Mouse (Mus musculus) T-helper 2 cell (primary cell): ENCODE results near the gene Rap1a.

Experiments used
- in situ Hi-C: fragments of 300-600 bp; cut with MboI, MseI; formaldehyde crosslinking; loops from one replicate; pipeline ENCODE4 v1.15.1; 2025; ENCODE audit warnings: high pct_unique_total_duplicates

Gene Rap1a

DNA sequence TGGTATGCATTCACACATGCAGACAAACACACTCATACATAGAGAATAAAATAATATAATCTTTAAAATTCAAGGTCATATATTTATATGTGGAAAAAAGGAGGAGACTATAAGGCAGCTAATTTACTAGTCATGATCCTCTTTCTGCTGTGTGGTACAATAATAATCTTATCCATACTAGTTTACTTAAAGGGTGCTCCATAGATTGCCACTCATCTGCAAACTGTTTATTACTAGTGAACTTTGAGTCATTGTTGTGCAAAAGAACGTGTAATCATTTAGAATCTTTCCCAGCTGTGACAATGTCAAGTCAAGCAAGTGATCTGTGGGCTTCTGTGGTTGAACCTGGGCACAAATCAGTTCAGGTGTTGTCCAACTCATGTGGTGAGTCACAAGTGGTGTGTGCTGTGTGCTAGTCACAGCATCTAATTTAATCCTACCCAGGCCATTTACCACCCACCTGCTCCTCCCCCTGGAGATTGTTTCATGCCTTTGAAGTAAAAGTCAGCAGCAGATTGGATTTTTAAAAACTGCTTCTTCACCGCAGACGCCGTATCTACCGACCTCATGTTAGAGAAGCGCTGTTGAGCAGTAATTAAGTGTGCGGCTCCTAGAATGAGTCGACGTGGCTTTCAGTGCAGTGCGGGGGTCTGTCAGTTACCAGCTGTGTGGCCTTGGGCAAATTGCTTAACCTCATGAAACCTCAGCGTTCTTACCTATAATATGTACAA lies 5.5 kb upstream of the Rap1a start:
- in situ Hi-C loops = loop anchor here (5.0 kb wide), 1 partner anchor 39 kb away; no protein-coding TSS in a partner anchor

DNA sequence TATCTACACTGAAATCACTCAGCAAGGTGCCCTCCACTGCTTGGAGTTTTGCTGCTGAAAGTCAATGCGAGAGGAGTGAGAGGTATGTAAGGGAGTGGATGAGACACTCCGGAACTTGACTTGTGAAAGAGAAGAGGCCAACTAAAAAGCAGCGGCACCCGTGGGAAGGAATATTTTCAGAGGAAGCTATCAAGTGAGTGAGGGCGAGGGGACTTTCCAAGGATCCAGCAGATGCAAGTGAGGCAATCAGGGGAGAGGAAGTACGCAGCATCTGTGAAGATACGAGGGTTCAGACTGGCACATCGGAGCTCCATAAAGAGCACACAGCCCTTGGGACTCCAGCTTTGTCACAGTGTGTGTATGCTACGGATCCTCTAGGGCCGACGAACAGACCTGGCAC lies 2.5 kb upstream of the Rap1a start:
- in situ Hi-C loops = loop anchor here (5.0 kb wide), 1 partner anchor 116 kb away; the partner anchor contains the start of gene Ddx20

DNA sequence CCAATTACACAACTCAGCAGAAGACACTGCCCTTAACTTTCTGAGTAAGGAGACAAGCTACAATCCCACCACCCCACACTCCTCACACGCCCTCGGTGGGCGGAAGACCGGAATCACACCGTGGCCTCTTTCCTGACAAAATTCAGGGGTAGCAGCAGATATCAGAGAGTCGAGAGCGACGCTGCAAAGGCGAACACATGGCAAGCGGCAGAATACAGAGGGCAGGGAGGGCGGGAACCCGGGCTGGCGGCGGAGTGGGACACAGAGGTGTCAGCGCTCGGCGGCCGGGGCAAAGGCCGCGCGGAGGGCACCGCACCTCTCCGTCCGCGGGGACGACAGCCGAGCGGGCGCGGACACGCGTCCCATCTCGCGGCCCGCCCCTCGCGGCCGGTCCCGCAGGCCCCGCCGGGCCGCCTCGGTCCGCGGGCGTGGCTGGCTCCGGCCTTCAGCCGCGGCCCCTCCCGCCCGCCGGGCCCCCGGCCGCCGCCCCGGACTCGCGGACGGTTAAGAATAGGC lies 403 bp downstream of the Rap1a start:
- in situ Hi-C loops = loop anchor here (5.0 kb wide), 1 partner anchor 113 kb away; the partner anchor contains the start of gene Ddx20

DNA sequence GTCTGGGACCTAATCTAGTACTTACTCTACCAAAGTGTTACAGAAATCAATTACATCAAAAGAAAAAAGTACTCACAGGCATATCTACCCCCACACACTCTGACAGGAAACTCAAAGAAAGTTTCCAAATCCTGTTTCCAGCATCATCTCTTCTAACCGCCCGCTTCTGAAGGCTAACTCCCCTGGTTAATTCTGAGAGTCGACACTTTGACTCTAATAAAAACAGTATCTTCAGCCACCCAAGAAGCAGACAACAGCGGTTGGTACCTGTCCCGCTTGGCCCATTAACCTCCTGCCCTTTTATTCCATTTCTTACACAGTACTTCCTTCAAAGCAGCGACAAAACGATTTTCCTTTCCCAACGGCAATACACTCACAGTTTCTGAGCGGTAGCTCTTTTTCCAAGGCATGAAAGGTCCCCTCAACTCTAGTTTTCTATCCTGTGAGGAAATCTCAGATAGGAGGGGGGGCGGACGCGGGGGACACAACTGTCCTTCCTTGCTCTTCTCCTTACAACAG lies 921 bp downstream of the Rap1a start:
- in situ Hi-C loops = loop anchor here (5.0 kb wide), 1 partner anchor 113 kb away; the partner anchor contains the start of gene Ddx20

DNA sequence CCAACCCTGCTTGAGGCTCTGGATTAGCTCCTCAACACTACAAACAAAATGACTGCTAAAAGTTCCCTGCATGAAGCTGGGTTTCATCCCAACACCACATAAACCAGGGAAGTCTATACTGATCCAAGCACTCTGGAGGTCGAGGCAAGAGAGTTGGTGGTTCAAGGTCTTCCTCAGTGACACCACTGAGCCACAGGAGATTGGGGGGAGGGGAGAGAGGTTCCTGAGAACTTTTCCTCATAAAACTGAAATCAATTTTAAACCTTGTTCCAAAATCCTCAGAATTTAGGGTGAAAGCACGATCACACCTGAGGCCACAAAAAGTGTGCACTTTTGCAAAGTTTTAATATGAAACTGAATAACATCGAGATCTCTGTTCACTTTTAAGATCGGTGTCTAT lies 1.8 kb downstream of the Rap1a start:
- in situ Hi-C loops = loop anchor here (25.0 kb wide), 1 partner anchor 1263 kb away; no protein-coding TSS in a partner anchor

DNA sequence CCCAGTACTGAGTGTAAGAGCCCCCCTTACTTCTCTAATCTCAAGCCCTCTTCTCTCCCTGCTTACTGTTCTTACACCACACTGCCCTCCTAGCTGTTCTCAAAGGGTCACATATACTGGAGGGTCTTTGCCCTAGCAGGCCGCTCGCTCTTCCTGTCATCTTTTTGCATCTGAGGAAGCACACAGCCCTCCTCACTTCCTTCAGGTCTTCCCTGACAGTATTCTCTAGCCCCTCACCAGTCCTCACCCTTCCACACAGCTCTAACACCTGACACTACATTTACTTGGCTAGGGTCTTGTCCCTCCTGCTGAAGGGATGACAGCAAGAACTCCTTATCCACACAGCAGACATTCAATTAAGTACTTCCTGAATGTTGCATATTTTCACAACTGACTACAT lies 2.4 kb downstream of the Rap1a start:
- in situ Hi-C loops = loop anchor here (25.0 kb wide), 1 partner anchor 1264 kb away; no protein-coding TSS in a partner anchor

DNA sequence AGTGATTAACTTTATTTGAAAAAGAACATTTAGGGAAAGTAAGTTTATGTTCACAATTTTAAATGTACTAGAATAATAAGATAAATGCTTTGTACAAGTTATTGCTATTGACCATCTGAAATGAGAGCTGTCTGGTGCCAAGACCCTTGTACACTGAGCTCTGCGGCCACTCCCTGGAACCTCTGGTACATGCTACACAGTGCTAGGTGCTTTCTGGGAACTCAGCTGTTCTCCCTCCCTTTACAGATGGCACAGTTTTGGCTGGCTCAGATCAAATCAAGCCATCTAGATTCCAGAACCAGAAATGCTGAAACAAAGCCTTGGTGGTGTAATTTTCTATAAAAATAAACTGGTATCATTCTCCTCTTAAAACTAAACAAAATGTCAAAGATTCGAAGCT lies 3.7 kb downstream of the Rap1a start:
- in situ Hi-C loops = loop anchor here (25.0 kb wide), 1 partner anchor 1265 kb away; no protein-coding TSS in a partner anchor

DNA sequence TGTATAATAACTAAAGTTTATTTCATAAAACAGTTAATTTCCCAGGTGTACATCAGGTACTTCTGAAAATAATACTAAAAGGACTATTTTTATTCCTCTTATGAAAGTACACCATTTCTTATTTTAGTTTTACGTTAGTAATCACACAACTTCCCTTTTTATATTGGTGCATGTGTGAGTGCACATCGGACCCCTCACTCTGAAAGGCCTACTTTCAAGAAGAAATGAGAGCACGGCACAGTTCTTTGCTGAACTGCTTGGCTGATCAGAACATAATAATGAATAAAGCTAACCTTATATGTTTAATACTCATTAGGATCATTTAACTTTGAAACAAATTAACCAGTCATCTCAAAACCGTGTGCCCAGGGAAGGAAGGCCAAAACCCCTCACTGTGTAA lies 4.4 kb downstream of the Rap1a start:
- in situ Hi-C loops = loop anchor here (25.0 kb wide), 1 partner anchor 1266 kb away; no protein-coding TSS in a partner anchor

DNA sequence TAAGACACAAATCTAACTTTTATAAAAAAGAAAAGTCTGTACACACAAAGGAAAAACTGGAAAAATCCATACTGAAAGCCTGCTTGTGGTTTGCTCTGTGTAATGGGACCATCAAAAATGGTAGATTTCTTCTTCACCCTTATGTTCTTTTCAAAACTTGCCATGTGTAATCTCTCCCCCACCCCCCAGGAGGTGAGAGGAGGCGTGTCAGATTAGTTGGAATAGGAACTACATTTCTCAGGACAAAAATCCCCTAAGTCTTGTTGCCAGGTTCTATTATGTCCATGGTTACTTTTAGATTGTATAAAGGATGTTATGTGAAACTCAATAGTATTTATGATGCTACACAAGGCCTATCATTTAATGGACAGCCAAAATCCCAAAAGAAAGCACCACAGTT lies 6.8 kb downstream of the Rap1a start:
- in situ Hi-C loops = loop anchor here (25.0 kb wide), 1 partner anchor 1268 kb away; no protein-coding TSS in a partner anchor

DNA sequence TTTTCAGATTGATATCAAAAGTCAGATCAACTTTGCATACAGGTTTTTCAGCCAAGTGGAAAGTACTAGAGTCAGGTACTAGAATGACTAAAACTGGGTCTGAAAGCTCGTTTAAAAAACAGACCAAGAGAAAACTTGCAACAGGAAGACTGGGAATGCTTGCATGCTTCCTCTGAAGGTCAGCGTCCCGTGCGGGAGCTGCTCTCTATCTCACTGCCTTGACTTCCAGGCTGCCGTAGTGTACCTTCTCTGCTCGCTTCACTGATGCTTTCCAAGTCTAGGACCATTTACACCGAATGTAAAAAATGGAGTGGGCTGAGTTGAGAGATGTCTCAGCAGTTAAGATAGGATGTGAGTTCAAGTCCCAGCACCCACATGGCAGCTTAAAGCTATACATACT lies 8.8 kb downstream of the Rap1a start:
- in situ Hi-C loops = loop anchor here (25.0 kb wide), 1 partner anchor 1270 kb away; no protein-coding TSS in a partner anchor

DNA sequence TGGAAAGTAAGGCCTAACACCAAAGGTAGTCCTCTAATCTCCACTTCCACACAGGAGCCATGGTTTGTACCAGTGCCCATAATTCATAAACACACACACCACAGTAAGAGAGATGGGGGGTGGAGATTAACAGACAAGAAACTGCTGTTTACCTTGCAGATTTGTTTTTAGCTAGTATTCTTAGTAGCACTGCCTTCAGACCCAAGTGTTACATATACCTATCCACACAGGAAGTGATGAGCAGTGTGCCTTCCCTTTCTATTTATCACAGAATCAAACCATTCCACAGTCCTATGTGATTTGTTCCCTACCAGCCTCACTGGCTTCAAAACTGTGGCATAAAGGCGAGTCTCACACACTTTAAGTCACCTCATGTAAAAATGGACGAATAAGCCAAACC lies 10.0 kb downstream of the Rap1a start:
- in situ Hi-C loops = loop anchor here (25.0 kb wide), 1 partner anchor 1271 kb away; no protein-coding TSS in a partner anchor

DNA sequence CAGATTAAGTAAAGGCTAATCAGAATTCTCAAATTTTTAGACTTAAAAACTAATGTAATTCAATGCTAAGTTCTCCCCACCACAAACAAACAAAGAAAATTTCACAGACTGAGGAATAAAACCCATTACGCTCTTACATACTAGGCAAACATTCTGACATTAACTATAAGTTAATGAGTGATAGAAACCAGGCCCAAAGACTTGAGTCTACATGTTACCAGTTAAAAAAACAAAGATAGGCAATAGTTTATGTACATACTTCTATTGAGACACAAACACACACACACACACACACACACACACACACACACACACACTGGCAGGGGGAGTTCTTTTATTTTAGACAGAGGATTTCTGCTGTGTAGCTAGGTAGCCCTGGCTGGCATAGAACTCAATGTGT lies 10.8 kb downstream of the Rap1a start:
- in situ Hi-C loops = loop anchor here (25.0 kb wide), 1 partner anchor 1272 kb away; no protein-coding TSS in a partner anchor

DNA sequence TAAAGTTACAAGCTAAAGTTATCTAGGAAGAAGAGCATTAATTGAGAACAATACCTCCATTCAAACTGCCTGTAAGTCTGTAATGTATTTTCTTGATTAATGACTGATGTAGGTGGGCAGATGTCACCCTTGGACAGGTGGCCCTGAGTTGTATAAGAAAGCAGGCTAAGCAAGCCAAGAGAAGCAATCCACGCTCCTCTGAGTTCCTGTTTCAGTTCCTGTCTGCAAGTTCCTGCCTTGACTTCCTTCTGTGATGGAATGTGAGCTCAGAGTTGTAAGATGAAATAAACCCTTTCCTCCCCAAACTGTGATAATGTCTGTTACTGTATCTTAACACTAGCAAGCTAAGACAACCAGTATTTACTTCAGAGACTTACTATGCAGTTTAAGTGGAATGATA lies 11.4 kb downstream of the Rap1a start:
- in situ Hi-C loops = loop anchor here (25.0 kb wide), 1 partner anchor 1273 kb away; no protein-coding TSS in a partner anchor

DNA sequence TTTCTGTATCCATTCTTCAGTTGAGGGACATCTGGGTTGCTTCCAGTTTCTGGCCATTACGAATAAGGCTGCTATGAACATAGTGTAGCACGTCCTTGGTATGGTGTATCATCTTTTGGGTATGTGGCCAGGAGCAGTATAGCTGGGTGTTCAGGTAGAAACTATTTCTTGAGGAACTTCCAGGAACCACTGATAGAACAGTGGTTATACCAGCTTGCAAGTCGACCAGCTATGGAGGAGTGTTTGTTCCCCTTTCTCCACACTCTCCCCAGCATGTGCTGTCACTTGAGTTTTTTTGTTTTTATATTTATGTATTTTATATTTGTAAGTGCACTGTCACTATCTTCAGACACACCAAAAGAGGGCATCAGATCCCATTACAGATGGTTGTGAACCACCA lies 13.8 kb downstream of the Rap1a start:
- in situ Hi-C loops = loop anchor here (25.0 kb wide), 1 partner anchor 1275 kb away; no protein-coding TSS in a partner anchor

DNA sequence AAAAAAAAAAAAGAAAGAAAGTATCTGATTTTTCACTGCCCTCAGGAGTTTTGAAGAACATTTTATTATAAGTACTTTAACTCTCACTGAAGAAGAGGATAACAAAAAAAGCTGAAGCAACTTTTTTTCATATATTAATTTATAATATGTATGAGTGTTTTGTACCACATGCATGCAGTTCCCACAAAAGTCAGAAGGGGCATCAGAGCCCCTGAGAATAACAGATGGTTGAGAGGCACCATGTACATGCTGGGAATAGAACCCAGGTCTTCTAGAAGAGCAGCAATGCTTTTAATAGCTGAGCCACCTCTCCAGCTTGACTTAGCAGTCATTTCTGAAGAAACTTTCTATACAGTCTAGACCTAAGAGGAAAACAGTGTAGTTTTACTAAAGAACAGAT lies 15.3 kb downstream of the Rap1a start:
- in situ Hi-C loops = loop anchor here (25.0 kb wide), 1 partner anchor 1276 kb away; no protein-coding TSS in a partner anchor

DNA sequence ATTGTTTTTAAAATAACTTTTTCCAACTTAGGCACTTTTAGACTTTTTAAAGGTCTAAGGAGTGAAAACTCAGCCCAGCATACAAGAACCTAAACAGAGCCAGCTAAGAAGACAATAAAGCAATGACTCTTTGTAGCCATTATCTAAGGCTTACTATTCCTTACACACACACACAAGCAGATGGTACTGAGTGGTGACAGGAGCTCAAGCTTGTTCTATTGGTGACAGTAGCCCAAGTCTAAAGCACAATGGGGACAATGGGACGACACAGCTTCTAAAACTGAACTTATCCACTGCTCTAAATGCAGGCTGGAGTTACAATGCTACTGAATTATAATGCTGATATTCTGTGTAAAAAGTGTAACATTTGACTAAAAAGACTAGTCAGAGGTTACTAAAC lies 17.3 kb downstream of the Rap1a start:
- in situ Hi-C loops = loop anchor here (25.0 kb wide), 1 partner anchor 1278 kb away; no protein-coding TSS in a partner anchor

DNA sequence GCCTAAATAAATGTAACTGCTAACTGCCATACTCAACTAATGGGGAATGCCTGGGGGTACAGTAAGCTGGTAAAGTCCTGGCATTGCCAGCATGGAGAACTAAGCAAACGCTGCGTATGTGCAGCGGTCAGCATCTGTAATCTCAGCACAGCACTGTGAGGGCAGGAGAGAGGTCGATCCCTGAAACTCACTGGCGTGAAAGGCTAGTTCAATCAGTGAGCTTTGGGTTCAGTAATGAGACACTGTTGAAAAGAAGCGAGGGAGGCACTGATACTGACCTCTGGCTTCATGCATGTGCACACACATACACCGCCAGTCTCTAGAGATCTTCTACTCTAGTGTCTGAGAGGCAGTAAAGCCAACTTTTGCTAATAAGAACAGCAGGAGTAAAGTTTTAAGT lies 18.7 kb downstream of the Rap1a start:
- in situ Hi-C loops = loop anchor here (25.0 kb wide), 1 partner anchor 1280 kb away; no protein-coding TSS in a partner anchor

DNA sequence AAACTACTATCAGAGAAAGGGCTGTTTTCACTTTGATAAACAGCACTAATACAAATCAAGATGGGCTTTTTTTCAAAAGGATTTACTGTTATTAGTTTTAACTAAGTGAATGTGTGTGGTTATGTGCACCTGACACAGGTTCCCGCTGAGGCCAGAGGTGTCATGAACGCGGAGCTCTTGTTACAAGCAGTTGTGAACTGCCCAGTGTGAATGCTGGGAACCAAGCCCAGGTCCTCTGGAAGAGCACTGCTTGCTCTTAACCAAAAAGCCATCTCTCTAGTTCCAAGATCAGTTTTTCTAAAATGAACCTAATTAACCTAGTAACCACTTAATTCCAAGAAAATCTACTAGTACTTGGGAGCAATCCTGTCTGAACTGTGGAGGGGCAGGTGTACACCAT lies 23.1 kb downstream of the Rap1a start:
- in situ Hi-C loops = loop anchor here (25.0 kb wide), 1 partner anchor 1284 kb away; no protein-coding TSS in a partner anchor

DNA sequence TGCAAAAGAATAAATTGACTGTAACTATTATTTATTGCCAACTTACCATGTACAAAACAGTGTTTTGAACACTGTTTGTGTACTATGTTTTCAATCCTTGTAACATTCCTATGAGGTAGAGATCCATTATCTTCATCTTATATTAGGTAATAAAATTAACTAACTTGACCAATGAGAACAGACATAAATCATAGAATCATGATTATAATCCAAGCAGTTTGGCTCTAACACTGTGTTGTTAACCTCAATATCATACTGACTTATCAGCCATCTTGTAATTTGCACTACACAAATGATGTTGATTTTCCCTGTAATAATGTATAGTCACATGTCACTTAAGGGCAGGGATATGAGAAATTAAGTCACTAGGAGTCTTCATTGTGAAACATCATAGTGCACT lies 26.6 kb downstream of the Rap1a start:
- in situ Hi-C loops = loop anchor here (5.0 kb wide), 1 partner anchor 123 kb away; no protein-coding TSS in a partner anchor

DNA sequence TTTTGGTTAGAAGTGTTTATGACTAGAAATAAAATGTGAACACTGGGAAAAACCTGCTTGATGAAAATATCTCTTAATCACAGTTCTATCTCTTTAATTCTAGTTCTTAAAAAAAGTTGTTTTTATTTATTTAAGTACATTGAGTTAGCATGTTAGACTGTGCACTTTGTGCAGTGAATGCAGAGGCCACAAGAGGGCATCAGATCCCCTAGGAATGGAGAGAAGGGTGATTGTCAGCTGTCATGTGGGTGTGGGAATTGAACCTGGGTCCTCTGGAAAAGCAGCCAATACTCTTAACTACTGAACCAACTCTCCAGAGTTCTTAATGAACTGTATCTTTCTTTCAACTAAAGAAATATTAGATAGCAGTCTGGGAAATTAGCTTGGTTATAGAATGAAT lies 29.6 kb downstream of the Rap1a start:
- in situ Hi-C loops = loop anchor here (5.0 kb wide), 1 partner anchor 126 kb away; no protein-coding TSS in a partner anchor

DNA sequence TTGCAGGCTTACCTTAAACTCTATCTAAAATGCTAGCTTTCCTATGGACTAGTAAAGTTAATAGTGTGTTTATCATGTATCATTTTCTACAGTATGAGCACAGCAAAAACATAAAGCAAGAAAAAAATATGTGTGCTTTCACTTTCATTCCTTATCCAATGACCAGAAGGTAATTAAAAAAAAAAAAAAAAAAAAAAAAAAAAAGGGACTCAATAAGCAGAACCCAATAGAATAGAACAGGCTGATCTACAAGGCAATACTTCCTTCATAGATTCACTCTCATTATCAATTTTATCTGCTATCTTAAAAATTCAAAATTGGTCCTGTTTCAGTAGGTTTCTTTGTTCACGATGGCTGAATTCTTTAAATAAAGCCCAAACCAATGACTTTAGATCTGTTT lies 30.3 kb downstream of the Rap1a start:
- in situ Hi-C loops = loop anchor here (5.0 kb wide), 1 partner anchor 126 kb away; no protein-coding TSS in a partner anchor

DNA sequence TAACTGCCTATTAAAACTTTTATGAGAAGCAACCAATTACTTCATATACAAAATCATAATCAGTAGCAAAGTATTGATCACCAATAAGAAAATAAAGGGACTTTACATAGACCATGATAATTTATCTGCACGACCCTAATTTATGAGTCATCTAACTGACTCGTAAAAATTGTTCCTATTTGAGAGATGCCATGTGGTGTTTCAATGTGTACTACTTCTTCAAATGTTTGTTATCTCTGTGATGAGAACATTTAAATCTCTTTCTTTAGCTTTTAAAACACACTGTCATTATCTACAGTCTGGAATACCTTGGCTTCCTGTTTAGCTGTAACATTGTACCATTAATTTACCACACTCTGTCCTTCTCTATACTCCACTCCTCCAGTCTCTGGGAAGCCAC lies 31.8 kb downstream of the Rap1a start:
- in situ Hi-C loops = loop anchor here (5.0 to 10.0 kb wide), 2 partner anchors 38 to 1105 kb away; no protein-coding TSS in a partner anchor
